Mouse (Mus musculus): ENCODE data around the gene Sar1b. TPM values are rescaled to one million over a fixed set of nuclear protein-coding genes. Genes with fewer than 3 reads are reported as not detected.
"Not testable (repeated sequence)": the region's sequence is repeated elsewhere in the genome, so short reads cannot be mapped to it uniquely, and the experiment has no call there.

Gene Sar1b
- polyA plus RNA-seq, 1 experiment from 2014 or later: 120 TPM

GRCm38 (mm10) chr11:51782721-51783120, 19.2 kb downstream of the Sar1b start:
- H3K27ac ChIP-seq: no peak overlapping the region
- H3K4me2 ChIP-seq: no peak overlapping the region
- H3K9me3 ChIP-seq: no peaks in the 10 kb centered on the region
- no peak overlapping the region for H3K9ac ChIP-seq
- no peak for ATAC-seq (ENCODE audit: borderline replicate concordance, extremely low read depth, low FRiP score, low TSS enrichment)
- H3K36me3 ChIP-seq: peaks cover 58% of the 10 kb centered on the region
- no peak overlapping the region for H3K4me3 ChIP-seq
- no peaks in the 10 kb centered on the region for H3K4me1 ChIP-seq
- 88% methylated on average over 6 of the region's 6 CpGs for WGBS
- no peaks in the 10 kb centered on the region for H3K27me3 ChIP-seq

- Histone ChIP-seq H3K27ac (no peak overlapping the region), H3K27me3 (no peaks in the 10 kb centered on the region), H3K9ac (no peak overlapping the region), H3K4me2 (no peak overlapping the region), H3K4me1 (no peaks in the 10 kb centered on the region), H3K9me3 (no peaks in the 10 kb centered on the region), H3K4me3 (no peak overlapping the region), H3K36me3 (peaks cover 69% of the 10 kb centered on the region)
- ATAC-seq (ENCODE audit: borderline replicate concordance, extremely low read depth, low FRiP score, low TSS enrichment): no peak
- 85% methylated on average over 6 of the region's 6 CpGs for WGBS
These were observed 22.4 kb downstream of the Sar1b start for GRCm38 (mm10) chr11:51785926-51786325.

- H3K4me3 ChIP-seq; H3K4me2 ChIP-seq; H3K4me1 ChIP-seq; H3K9ac ChIP-seq; H3K27ac ChIP-seq; ATAC-seq (ENCODE audit: borderline replicate concordance, extremely low read depth, low FRiP score, low TSS enrichment); H3K27me3 ChIP-seq; H3K9me3 ChIP-seq: not testable (repeated sequence)
- peaks cover 53% of the 10 kb centered on the region for H3K36me3 ChIP-seq
- 84% methylated on average over 4 of the region's 4 CpGs for WGBS
These were observed 26.2 kb downstream of the Sar1b start for GRCm38 (mm10) chr11:51789735-51790134.

- Histone ChIP-seq H3K27ac (no peak overlapping the region), H3K27me3 (no peaks in the 10 kb centered on the region), H3K4me3 (no peak overlapping the region), H3K9ac (no peak overlapping the region), H3K4me2 (no peak overlapping the region), H3K9me3 (no peaks in the 10 kb centered on the region), H3K36me3 (peaks cover 50% of the 10 kb centered on the region), H3K4me1 (no peaks in the 10 kb centered on the region)
- WGBS: 93% methylated on average over 7 of the region's 7 CpGs
- ATAC-seq (ENCODE audit: borderline replicate concordance, extremely low read depth, low FRiP score, low TSS enrichment): no peak
These were observed 27.2 kb downstream of the Sar1b start for GRCm38 (mm10) chr11:51790662-51791061.

GRCm38 (mm10) chr11:51796272-51796671, 32.8 kb downstream of the Sar1b start:
- Histone ChIP-seq H3K27me3 (no peaks in the 10 kb centered on the region), H3K4me2 (no peak overlapping the region), H3K4me3 (no peak overlapping the region), H3K4me1 (peaks cover 5% of the 10 kb centered on the region; the same call in 1 of the 2 replicates), H3K27ac (no peak overlapping the region), H3K9ac (no peak overlapping the region), H3K36me3 (peaks cover 11% of the 10 kb centered on the region), H3K9me3 (no peaks in the 10 kb centered on the region)
- no peak for ATAC-seq (ENCODE audit: borderline replicate concordance, extremely low read depth, low FRiP score, low TSS enrichment)
- 54% methylated on average over 4 of the region's 4 CpGs for WGBS

- Histone ChIP-seq H3K27ac (no peak overlapping the region), H3K9ac (no peak overlapping the region), H3K27me3 (no peaks in the 10 kb centered on the region), H3K36me3 (no peaks in the 10 kb centered on the region), H3K4me1 (peaks cover 9% of the 10 kb centered on the region; the same call in 1 of the 2 replicates), H3K4me2 (no peak overlapping the region; the same call in 1 of the 2 replicates), H3K9me3 (no peaks in the 10 kb centered on the region), H3K4me3 (no peak overlapping the region)
- ATAC-seq (ENCODE audit: borderline replicate concordance, extremely low read depth, low FRiP score, low TSS enrichment): no peak
- 28% methylated on average over 8 of the region's 8 CpGs for WGBS
These were observed 37.3 kb downstream of the Sar1b start for GRCm38 (mm10) chr11:51800634-51801325.

GRCm38 (mm10) chr11:51805221-51805981, 41.9 kb downstream of the Sar1b start:
- ATAC-seq (ENCODE audit: borderline replicate concordance, extremely low read depth, low FRiP score, low TSS enrichment): peak; percentile 78; the same call in 1 of the 2 replicates
- no peaks in the 10 kb centered on the region for H3K36me3 ChIP-seq
- H3K9ac ChIP-seq: peak overlapping the region; percentile 29

GRCm38 (mm10) chr11:51807108-51807879, 43.8 kb downstream of the Sar1b start:
- Histone ChIP-seq H3K9me3 (no peaks in the 10 kb centered on the region), H3K4me3 (no peak overlapping the region), H3K4me2 (no peak overlapping the region), H3K27me3 (no peaks in the 10 kb centered on the region), H3K36me3 (no peaks in the 10 kb centered on the region), H3K27ac (no peak overlapping the region), H3K9ac (no peak overlapping the region), H3K4me1 (peaks cover 4% of the 10 kb centered on the region; the same call in 1 of the 2 replicates)
- 29% methylated on average over 13 of the region's 13 CpGs for WGBS
- ATAC-seq (ENCODE audit: borderline replicate concordance, extremely low read depth, low FRiP score, low TSS enrichment): no peak

More at GRCm38 (mm10) chr11:51805221-51805981, 41.9 kb downstream of the Sar1b start:
- H3K4me3 ChIP-seq: peak overlapping the region; percentile 46
- 14% methylated on average over 17 of the region's 17 CpGs for WGBS
- H3K27me3 ChIP-seq: no peaks in the 10 kb centered on the region
- peak overlapping the region; percentile 69 for H3K4me2 ChIP-seq
- H3K4me1 ChIP-seq: peaks cover 7% of the 10 kb centered on the region; the same call in 1 of the 2 replicates
- H3K27ac ChIP-seq: peak overlapping the region; percentile 76
- no peaks in the 10 kb centered on the region for H3K9me3 ChIP-seq

- WGBS: 49% methylated on average over 6 of the region's 6 CpGs
- H3K27me3 ChIP-seq: no peaks in the 10 kb centered on the region
- no peak for ATAC-seq (ENCODE audit: borderline replicate concordance, extremely low read depth, low FRiP score, low TSS enrichment)
These were observed 46.2 kb downstream of the Sar1b start for GRCm38 (mm10) chr11:51809632-51810224.

GRCm38 (mm10) chr11:51811230-51811629, 47.7 kb downstream of the Sar1b start:
- no peaks in the 10 kb centered on the region for H3K9me3 ChIP-seq
- WGBS: 85% methylated on average over 4 of the region's 4 CpGs
- no peaks in the 10 kb centered on the region for H3K27me3 ChIP-seq

More at GRCm38 (mm10) chr11:51809632-51810224, 46.2 kb downstream of the Sar1b start:
- Histone ChIP-seq H3K4me3 (no peak overlapping the region), H3K36me3 (peaks cover 6% of the 10 kb centered on the region), H3K27ac (no peak overlapping the region), H3K4me1 (peaks cover 4% of the 10 kb centered on the region; the same call in 1 of the 2 replicates), H3K9me3 (no peaks in the 10 kb centered on the region), H3K9ac (no peak overlapping the region), H3K4me2 (no peak overlapping the region)

GRCm38 (mm10) chr11:51812022-51812546, 48.6 kb downstream of the Sar1b start:
- H3K9me3 ChIP-seq: no peaks in the 10 kb centered on the region
- H3K36me3 ChIP-seq: peaks cover 23% of the 10 kb centered on the region
- H3K27ac ChIP-seq: no peak overlapping the region
- H3K4me1 ChIP-seq: no peaks in the 10 kb centered on the region
- H3K4me2 ChIP-seq: no peak overlapping the region
- no peaks in the 10 kb centered on the region for H3K27me3 ChIP-seq
- 90% methylated on average over 8 of the region's 8 CpGs for WGBS
- no peak overlapping the region for H3K9ac ChIP-seq
- no peak for ATAC-seq (ENCODE audit: borderline replicate concordance, extremely low read depth, low FRiP score, low TSS enrichment)
- no peak overlapping the region for H3K4me3 ChIP-seq

More at GRCm38 (mm10) chr11:51811230-51811629, 47.7 kb downstream of the Sar1b start:
- Histone ChIP-seq H3K27ac (no peak overlapping the region), H3K4me2 (no peak overlapping the region), H3K4me3 (no peak overlapping the region), H3K4me1 (no peaks in the 10 kb centered on the region), H3K36me3 (peaks cover 14% of the 10 kb centered on the region), H3K9ac (no peak overlapping the region)
- ATAC-seq (ENCODE audit: borderline replicate concordance, extremely low read depth, low FRiP score, low TSS enrichment): no peak
